Mouse (Mus musculus) olfactory bulb, adult 2 months (tissue): ENCODE results near the gene Rasl11b.

Experiments used
- CTCF ChIP-seq: fragments of 200-500 bp; IDR thresholded peaks from 2 replicates; pipeline ENCODE4 v1.5.1; 2012; ENCODE audit warnings: low read depth, mild to moderate bottlenecking, low read length, moderate library complexity; ENCODE audit not compliant: insufficient read depth
- POLR2A ChIP-seq: fragments of 200-500 bp; IDR thresholded peaks from 2 replicates; pipeline ENCODE4 v1.6.1; 2012; ENCODE audit warnings: mild to moderate bottlenecking, low read depth, low read length, moderate library complexity; ENCODE audit not compliant: insufficient read depth

- no peak for TF ChIP-seq POLR2A
- TF ChIP-seq CTCF: no peak
These were observed 29.4 kb downstream of the Rasl11b start for GRCm38 (mm10) chr5:74224480-74224879.
